Mouse (Mus musculus) right cerebral cortex, postnatal 36 days (tissue): Measurements from ENCODE around the gene Copa.
A peak's percentile ranks its signal among the peaks of the same experiment; 100 is the strongest.

Experiments used
- DNase-seq, 2 experiments: peaks; one replicate each; pipeline ENCODE4 v3.0.0; 2022; ENCODE audit warnings: low spot score in 2 of 2, mixed read lengths in 1 of 2

Copa gene

GRCm38 (mm10) chr1:172082899-172083445 lies 643 bp downstream of the Copa start:
- DNase-seq: no peak

DNA sequence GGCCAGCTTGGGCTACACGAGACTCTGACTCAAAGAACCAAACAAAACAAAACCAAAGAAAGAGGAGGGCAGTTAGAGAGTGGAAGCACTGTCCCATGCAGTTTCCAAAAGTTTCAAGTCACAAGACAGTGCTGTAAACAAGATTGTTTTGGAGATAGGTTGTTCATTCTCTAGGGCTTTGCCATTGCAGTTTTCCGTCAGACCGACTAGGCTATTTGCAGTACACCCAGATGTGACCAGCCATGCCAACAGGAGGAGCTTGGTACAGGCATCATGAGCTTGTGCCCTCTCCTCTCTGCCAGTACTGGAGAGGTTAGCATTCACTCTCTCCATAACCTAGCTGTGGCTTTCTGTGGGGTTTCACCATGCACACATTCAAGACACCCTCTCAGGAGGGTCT lies 11.2 kb downstream of the Copa start:
- no peak for DNase-seq

GRCm38 (mm10) chr1:172094295-172094694 lies 12.0 kb downstream of the Copa start:
- no peak for DNase-seq

DNA sequence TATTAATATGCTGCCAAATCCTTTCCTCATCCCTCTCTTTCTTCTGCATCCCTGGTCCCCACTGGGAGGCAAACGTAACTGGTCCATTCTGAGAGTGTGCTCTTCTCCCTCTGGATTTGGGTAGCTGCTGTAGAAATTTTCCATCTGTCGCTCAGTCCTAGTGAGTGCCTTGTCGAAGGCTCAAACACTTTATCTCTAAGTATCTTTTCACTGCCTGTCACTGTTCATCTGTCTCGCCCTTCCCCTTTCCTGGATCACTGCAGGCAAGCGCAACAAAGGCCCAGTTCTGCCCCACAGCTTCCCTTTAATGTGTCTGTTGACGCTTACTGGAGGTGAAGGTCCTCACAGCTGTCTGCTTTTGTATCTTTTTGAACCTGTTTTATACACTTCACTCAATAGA lies 12.9 kb downstream of the Copa start:
- DNase-seq: no peak

DNA sequence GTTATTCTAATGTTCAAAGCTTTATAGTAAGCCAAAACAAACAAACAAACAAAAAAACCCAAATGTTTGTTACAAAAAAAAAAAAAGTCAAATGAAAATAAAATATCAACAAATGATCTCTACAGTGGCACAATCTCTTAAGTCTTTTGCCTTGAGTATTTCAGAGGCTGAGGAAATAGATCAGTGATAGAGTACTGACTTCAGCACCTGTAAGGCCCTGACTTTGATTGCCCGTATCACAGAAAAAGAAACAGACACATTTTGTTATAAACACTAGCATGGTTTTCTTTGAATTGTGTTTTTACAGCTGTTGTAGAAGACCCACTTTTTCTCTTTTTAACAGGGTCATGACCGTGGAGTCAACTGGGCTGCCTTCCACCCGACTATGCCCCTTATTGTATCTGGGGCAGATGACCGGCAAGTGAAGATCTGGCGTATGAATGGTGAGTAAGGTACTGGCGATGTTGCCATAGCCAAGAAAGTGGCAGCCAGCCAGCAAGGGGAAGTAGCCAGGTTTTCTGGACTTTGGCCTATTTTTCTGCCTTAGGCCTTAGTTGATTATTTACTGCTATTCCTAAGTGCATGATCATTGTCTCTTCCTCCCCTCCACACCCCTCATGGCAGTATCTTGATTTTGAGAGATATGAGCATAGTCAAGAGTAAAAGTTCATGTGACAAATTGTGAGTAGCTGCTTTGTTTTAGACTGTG lies 17.1 kb downstream of the Copa start:
- no peak for DNase-seq

GRCm38 (mm10) chr1:172103619-172104018 lies 21.3 kb downstream of the Copa start:
- DNase-seq: no peak

- no peak for DNase-seq
Observed at GRCm38 (mm10) chr1:172105101-172105500, 22.8 kb downstream of the Copa start.

DNA sequence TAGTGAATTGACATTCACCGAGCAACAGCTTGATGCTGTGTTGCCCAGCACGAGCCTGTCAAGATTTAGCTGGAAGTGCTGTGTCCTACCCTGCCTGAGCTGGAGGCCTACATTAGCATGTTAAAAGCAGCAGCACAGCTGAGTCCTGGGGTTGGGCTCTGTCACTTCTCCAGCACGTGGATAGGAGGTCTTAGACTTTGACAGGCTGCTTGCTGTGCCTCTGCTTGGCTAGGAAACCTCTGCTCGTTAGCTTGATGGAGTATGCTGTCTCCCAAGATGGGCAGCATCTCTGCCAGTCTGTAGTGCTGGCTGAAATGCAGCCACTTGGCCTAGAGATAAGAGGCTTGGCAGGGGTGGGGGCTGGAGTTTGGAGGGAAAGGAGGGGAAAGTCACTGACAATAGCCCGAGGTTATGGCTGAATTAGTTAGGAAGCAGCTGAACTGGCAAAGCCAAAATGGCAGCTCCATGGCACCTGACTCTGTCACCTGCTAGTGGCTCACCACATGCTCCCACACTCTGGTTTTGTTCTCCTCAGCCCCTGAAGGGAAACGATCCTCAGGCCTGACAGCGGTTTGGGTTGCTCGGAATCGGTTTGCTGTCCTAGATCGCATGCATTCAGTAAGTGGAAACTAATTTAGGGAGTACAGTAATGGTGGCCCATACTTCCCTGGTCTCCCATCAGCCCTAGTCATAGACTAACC lies 25.6 kb downstream of the Copa start:
- DNase-seq: no peak

- DNase-seq: no peak
Observed at GRCm38 (mm10) chr1:172116948-172117347, 34.6 kb downstream of the Copa start.

- no peak for DNase-seq
Observed at GRCm38 (mm10) chr1:172119100-172119499, 36.8 kb downstream of the Copa start.

GRCm38 (mm10) chr1:172119720-172120119 lies 37.4 kb downstream of the Copa start:
- DNase-seq: peak in 1 of 2 experiments; percentile 14

- no peak for DNase-seq
Observed at GRCm38 (mm10) chr1:172122671-172123070, 40.3 kb downstream of the Copa start.

DNA sequence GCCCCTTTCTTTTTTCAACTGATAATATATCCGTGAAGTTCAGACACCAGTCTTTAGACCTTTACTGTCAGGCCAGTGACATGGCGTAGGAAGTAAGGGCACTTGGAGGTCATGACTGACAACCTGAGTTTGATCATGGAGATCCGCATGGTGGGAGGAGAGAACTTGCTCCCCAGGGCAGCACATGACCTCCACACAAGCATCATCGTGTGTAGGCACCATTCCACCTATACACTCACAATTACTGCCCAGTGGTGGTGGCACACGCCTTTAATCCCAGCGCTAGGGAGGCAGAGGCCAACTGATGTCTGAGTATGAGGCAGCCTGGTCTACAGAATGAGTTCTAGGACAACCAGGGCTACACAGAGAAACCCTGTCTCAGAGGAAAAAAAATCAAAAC lies 42.2 kb downstream of the Copa start:
- no peak for DNase-seq

DNA sequence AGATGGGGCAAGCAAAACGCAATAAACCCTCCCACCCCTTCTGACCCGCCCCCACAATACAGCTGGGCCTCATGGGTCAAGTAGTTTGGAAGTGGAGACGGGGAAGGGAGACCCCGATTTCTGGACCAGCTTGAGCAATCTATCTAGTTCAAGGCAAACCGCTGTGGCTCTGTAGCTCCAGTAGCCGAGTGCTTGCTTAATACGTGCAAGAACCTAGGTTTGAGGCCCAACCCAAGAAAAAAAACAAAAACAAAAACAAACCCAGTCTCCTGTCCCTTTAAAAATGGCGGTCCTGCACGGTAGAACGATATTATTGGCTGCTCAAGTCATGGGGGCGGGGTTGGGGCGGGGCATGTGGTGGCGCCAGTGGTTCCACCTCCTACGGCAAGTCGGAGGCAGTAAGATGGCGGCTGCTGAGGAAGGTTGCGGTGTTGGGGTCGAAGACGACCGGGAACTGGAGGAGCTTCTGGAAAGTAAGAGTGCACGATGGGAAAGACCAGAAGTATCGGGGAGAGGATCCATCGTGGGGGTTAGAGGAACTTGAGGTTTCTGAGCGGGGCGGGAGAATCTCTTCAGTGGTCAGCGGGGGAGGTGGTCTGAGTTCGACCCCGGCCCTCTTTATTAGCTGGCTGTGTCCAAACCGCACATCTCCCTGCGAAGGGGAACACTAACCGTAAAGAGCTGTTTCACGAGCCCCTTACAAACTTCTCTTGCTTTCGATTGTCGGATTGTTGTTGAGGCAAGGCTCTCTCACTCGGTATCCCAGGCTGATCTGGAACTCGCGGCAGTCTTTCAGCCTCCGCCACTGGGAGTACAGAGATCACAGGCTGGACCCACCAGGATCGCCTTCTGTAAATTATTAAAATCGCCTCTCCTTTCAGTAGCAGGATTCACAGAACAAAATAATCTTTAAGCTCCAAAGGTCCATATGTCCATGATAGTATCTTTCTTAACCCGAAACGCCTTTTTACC lies 44.3 kb downstream of the Copa start, which contains the start of gene Pex19:
Gene Pex19 (plus strand): TSS at position 380 of the 972 bp plus-strand sequence.
- peak; percentile 64 to 67 for DNase-seq

DNA sequence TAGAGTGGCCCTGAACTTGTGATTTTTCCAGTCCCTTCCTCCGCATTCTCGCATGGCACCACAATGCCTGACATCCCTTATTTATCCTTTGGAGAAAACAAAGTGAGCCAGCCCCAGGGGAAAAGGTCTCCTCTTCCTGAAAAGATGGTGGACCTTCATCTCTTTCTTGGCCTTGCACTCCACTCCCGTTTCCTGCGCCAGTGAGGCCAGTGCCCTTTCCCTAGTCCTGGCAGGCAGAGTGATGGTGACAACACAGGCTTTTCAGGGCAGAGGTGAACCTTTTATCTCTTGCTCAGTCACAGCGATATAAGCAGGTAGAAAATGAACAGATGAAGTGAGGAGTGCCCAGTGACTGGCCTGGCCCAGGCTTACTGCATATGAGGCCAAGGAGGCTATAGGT lies 45.2 kb downstream of the Copa start:
- no peak for DNase-seq

GRCm38 (mm10) chr1:172128563-172128962 lies 46.2 kb downstream of the Copa start:
- DNase-seq: no peak

- no peak for DNase-seq
Observed at GRCm38 (mm10) chr1:172129108-172129507, 46.8 kb downstream of the Copa start.

DNA sequence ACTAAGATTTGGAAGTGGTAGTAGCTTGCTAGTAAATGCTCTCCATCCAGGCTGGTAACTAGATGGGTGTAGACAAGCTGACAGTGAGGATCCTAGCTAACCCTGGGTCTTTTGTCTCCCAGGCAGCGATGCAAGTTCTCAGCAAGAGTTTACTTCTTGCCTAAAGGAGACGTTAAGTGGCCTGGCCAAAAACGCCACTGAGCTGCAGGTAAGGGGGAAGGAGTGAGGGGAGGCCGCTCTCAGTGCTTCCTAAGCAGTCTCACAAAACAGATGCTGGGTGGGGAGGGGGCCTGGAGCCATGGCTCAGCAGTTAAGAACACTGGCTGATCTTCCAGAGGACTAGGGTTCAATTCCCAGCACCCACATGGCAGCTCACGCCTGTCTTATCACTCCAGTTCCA lies 47.5 kb downstream of the Copa start:
- no peak for DNase-seq

GRCm38 (mm10) chr1:172132319-172132718 lies 50.0 kb downstream of the Copa start:
- DNase-seq: no peak

GRCm38 (mm10) chr1:172133535-172133934 lies 51.2 kb downstream of the Copa start:
- no peak for DNase-seq

DNA sequence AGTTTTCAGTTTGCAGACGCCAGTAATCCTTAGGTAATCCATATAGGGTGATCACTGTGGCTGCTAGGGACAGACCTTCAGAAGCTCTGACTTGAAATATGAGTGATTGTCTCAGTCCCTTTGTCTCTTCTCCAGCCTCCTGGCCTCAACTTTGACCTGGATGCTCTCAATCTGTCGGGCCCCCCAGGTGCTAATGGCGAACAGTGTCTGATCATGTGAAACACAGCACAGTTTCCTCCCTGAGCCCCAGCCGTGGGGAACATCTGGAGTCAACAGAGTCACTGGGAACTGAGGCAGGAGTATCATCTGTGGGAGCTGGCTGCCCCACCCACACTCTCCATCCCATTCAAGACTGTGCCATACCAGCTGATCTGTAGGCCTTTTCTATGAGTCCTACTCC lies 51.7 kb downstream of the Copa start:
- DNase-seq: no peak

DNA sequence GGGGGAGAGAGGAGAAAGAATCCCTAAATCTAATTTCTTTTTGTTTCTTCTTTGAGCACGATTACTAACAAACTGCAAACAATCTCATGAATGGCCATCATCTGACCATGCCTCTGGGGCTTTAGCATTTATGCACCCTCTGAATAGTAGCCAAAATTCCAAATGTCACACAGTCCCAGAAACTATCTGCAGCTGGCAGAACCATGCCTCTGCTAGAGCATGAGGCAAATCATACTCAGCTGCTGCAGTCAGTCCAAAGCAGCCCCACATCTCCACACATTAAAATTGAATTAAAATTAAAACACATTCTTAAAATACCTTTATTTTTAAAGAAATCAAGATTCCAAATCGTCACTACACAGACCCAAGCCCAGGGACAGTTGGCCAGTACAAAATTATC lies 57.8 kb downstream of the Copa start:
- no peak for DNase-seq
